Mouse (Mus musculus) layer of hippocampus, adult 8-10 months (tissue): Measurements from ENCODE around the gene 4933425L06Rik. TPM values are rescaled to one million over a fixed set of nuclear protein-coding genes. Genes with fewer than 3 reads are reported as not detected.

Experiments used
- DNase-seq, 2 experiments: peaks; one replicate each; pipeline ENCODE4 v3.0.0; 2022; ENCODE audit warnings: low spot score in 2 of 2
- total RNA-seq, 4 experiments: library from RNA; stranded (reverse); gene quantifications; 2 replicates each; pipeline ENCODE4 v1.2.4; 2022

The 4933425L06Rik gene
- not detected for total RNA-seq

- no peak for DNase-seq
Observed at GRCm38 (mm10) chr13:105081862-105082261, at the start of gene 4933425L06Rik. TSS of gene 4933425L06Rik (plus strand) at chr13:105082122.

DNA sequence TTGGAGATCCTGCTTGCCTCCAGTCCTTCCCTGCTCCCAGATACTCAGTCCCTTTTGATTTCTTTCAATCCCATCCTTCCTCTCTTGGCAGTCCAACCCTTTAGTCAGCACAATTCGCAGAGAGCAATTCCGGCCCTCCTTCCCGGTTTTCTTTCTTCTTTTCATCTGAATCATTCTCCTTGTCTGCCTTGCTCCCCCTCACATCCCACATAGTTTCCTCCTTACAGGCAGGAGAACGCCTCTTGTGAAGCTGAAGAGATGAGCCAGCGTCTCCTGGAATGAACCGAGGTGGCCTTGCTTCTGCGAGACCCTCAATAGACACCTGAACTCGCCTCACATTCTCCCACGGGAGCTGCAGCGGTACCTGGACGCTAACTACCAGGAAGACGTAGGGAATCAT, 44.1 kb upstream of the 4933425L06Rik start:
- no peak for DNase-seq

- DNase-seq, result no peak
Observed at GRCm38 (mm10) chr13:105038334-105038733, 43.6 kb upstream of the 4933425L06Rik start.

DNA sequence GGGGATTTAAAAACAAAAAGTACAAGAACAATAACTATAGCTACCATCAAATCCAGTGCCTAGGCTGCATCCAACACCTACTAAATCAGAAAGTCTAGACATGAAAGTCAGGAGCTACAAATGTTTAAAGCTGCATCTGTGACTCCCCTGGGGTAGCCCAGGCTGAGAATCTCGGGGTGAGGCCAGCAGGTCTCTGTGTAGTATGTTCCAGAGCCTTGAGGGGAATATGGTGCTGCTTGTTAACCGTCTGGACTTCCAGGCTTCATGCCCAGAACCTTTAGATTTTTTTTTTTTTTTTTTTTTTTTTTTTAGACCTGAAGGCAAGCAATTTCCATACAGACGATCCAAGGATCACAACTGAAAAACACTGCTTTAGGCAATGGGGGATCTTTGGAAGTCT, 38.0 kb upstream of the 4933425L06Rik start:
- no peak for DNase-seq

- no peak for DNase-seq
Observed at GRCm38 (mm10) chr13:105047377-105047776, 34.5 kb upstream of the 4933425L06Rik start.

DNA sequence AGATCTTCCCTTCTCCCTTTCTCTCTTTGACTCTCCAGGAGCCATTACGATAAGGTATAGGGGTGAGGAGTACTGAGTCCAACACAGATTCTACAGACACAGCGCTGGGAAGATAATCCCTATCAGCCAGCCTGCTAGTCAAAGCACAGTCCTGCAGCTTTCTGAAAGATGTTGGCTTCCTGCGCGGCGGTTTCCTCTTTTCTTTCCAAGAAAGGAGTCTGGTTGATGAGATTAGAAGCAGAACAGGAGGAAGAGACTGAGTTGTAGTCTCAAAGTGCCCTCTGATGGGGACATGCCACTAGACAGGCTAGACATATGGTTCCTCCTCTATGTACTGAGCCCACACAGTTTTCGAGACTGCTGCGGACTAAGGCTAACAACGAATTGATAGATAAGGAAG, 33.3 kb upstream of the 4933425L06Rik start:
- DNase-seq, result no peak

GRCm38 (mm10) chr13:105051432-105051831, 30.5 kb upstream of the 4933425L06Rik start:
- DNase-seq, result no peak

- DNase-seq, result peak in 1 of 2 experiments; percentile 41
Observed at GRCm38 (mm10) chr13:105053618-105054017, 28.3 kb upstream of the 4933425L06Rik start.

- DNase-seq, result peak; percentile 80 to 85
Observed at GRCm38 (mm10) chr13:105054181-105054940, 27.6 kb upstream of the 4933425L06Rik start, which contains the start of gene Rgs7bp. TSS of gene Rgs7bp (minus strand) at chr13:105054930.

GRCm38 (mm10) chr13:105054941-105055309, 27.0 kb upstream of the 4933425L06Rik start:
- no peak for DNase-seq

DNA sequence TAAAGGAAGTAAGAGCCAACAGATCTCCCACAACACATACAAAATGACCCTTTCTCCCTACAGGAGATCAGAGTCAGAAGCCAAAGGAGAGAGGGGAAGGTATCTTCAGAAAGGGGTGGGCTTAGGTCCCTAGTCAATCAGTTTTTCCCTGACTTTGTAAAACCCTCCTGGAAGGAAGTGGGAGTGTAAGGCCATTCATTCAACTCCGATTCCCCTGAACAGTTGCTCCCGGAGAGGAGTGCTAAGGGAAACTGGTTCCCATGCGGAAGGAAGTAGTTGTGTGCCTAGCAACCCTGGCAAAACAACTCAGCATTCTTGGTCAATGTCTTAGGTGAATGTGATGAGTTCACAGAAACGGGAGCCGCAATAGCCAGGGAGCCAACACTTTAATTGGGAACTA, 26.5 kb upstream of the 4933425L06Rik start:
- no peak for DNase-seq

DNA sequence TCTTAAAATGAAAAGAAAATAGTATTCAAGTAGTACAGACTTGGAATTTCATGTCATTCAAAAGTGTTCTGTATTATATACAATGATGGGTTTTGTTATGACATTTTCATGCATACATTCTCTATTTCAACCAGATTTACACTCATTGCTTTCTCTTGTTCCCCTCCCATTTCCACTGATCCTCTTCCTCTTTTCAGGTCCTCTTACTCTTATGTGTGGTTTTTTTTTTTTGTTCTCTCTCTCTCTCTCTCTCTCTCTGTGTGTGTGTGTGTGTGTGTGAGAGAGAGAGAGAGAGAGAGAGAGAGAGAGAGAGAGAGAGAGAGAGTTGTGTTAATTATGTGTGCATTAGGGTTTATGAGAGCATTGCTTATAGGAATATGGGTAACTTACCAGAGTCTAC, 15.8 kb upstream of the 4933425L06Rik start:
- DNase-seq, result no peak

- DNase-seq, result no peak
Observed at GRCm38 (mm10) chr13:105066890-105067845, 14.8 kb upstream of the 4933425L06Rik start.

GRCm38 (mm10) chr13:105089276-105089675, 7.4 kb downstream of the 4933425L06Rik start:
- no peak for DNase-seq

DNA sequence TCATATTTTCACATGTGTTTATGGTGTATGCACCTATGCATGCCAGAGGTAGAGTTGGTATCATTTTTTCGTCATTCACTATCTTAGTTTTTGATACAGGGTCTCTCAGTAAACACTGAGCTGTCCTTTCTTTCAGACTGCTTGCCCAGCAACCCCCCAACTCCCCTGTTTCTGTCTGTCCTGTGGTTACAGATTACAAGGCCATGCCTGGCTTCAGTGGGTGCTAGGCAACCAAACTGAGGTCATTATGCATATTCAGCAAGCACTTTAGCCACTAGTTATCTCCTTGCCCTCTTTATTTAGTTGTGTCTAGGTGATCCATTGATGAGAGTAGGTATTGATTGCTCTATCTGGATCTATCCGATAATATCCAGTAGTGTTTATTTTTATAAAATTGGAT, 14.4 kb downstream of the 4933425L06Rik start:
- DNase-seq, result no peak

- DNase-seq, result no peak
Observed at GRCm38 (mm10) chr13:105100705-105101104, 18.8 kb downstream of the 4933425L06Rik start.

DNA sequence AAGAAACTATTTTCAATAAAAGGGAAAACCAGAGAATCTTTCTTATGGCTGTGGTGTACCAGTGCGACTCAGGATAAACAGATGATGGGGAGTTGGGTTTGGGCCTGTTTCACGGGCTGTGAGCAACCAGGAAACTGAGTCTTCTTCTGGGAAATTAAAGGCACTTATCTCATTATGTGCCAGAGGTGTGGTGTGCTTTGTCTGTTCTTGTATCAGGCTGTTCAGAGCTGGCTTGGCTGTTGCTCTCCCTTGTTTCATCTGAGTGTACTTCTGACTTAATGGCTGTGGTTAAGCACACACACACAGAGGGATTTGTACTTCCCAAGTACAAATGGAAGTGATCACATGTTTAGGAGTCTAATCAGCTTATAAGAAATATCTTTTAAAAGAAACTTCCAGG, 22.5 kb downstream of the 4933425L06Rik start:
- DNase-seq, result no peak

DNA sequence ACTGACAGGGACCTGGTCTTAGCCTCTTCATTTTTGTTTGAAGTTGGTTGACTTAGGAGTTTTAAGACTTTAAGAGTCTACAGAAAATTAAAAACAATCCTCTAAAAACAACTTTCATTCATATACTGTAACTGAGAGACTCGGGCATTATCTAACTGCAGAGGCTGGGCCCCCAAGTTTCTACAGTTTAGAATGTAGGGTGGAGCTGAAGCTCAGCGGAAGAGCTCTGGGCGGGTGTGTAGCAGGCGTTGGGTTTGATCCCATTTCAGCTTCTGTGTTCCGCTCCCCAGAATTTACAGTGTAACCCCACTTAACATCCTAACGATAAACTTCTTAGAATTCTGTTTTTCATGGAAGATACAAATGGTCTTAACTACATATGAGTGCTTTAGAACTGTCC, 29.7 kb downstream of the 4933425L06Rik start:
- no peak for DNase-seq

- no peak for DNase-seq
Observed at GRCm38 (mm10) chr13:105121617-105122016, 39.7 kb downstream of the 4933425L06Rik start.

GRCm38 (mm10) chr13:105122092-105122491, 40.2 kb downstream of the 4933425L06Rik start:
- DNase-seq, result no peak

- no peak for DNase-seq
Observed at GRCm38 (mm10) chr13:105130080-105130479, 48.2 kb downstream of the 4933425L06Rik start.

DNA sequence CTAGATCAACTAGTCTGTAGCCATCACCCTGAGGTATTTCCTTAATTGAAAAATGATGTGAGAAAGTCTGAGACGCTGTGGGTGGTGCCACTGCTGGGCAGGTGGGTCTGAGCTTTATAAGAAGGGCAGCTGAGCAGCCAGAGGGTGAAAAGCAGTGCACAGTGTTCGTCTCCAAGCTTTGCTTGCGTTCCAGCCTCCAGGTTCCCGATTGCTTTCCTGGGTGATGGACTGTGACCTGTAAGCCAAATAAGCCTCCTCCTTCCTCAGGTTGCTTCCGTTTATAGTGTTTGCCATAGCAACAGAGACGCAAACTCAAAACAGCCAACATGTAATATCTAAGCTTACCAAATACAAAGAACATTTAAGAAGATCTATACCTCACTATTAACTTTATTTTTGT, 50.4 kb downstream of the 4933425L06Rik start:
- DNase-seq, result no peak
